Mouse (Mus musculus): ENCODE results near the gene Maml3. TPM values are rescaled to one million over a fixed set of nuclear protein-coding genes. Genes with fewer than 3 reads are reported as not detected.

Maml3 gene
- polyA plus RNA-seq, 1 experiment from 2014 or later, result 8.5 TPM

GRCm38 (mm10) chr3:51821551-51821950 lies 283.3 kb downstream of the Maml3 start:
- no peak overlapping the region for H3K4me3 ChIP-seq (ENCODE audit: low read length)
- no peaks in the 10 kb centered on the region for H3K27me3 ChIP-seq (ENCODE audit: control insufficient read depth, insufficient read depth, low read depth, low read length)
- no peaks in the 10 kb centered on the region for H3K36me3 ChIP-seq (ENCODE audit: control insufficient read depth, insufficient read depth, low read length)
- no peak overlapping the region for H3K4me2 ChIP-seq (ENCODE audit: low read depth, low read length)
- H3K4me1 ChIP-seq (replicated peaks; ENCODE audit: control insufficient read depth, insufficient read depth, low read length), result peaks cover 6% of the 10 kb centered on the region; the same call in 1 of the 2 replicates
- peak; percentile 91 for ATAC-seq (ENCODE audit: low read depth)
- H3K9me3 ChIP-seq (ENCODE audit: control insufficient read depth, low read length), result no peaks in the 10 kb centered on the region
- WGBS, result 35% methylated on average over 10 of the region's 10 CpGs
- no peak overlapping the region for H3K27ac ChIP-seq (ENCODE audit: low read length)
- H3K9ac ChIP-seq (ENCODE audit: low read length), result no peak overlapping the region

GRCm38 (mm10) chr3:51819109-51819508 lies 285.8 kb downstream of the Maml3 start:
- 72% methylated on average over 7 of the region's 7 CpGs for WGBS
- ATAC-seq (ENCODE audit: low read depth), result no peak

DNA sequence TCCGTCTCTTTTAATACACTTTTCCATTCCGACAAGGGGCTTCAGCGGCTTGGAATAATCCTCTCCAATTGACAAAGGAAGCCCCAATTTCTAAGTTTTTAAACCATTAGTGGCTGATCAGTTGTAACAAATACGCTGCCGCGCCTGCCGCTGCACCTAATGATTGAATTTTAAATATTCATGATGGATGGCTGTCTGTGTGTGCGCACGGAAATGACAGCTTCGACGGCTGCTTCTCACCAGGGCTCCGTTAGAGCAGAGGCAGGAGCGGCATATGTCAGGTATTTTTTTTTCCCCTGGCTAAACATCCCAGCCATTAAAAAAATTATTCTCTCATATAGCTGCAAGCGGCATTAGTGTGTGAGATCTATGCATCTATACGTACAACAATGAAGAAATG lies 287.0 kb downstream of the Maml3 start:
- H3K36me3 ChIP-seq (ENCODE audit: control insufficient read depth, insufficient read depth, low read length), result no peaks in the 10 kb centered on the region

More at GRCm38 (mm10) chr3:51819109-51819508, 285.8 kb downstream of the Maml3 start:
- H3K9me3 ChIP-seq (ENCODE audit: control insufficient read depth, low read length), result no peaks in the 10 kb centered on the region
- no peaks in the 10 kb centered on the region for H3K27me3 ChIP-seq (ENCODE audit: control insufficient read depth, insufficient read depth, low read depth, low read length)
- no peaks in the 10 kb centered on the region for H3K36me3 ChIP-seq (ENCODE audit: control insufficient read depth, insufficient read depth, low read length)
- H3K27ac ChIP-seq (ENCODE audit: low read length), result no peak overlapping the region
- H3K9ac ChIP-seq (ENCODE audit: low read length), result no peak overlapping the region
- no peak overlapping the region for H3K4me3 ChIP-seq (ENCODE audit: low read length)
- no peak overlapping the region for H3K4me2 ChIP-seq (ENCODE audit: low read depth, low read length)
- H3K4me1 ChIP-seq (replicated peaks; ENCODE audit: control insufficient read depth, insufficient read depth, low read length), result peaks cover 6% of the 10 kb centered on the region; the same call in 1 of the 2 replicates

DNA sequence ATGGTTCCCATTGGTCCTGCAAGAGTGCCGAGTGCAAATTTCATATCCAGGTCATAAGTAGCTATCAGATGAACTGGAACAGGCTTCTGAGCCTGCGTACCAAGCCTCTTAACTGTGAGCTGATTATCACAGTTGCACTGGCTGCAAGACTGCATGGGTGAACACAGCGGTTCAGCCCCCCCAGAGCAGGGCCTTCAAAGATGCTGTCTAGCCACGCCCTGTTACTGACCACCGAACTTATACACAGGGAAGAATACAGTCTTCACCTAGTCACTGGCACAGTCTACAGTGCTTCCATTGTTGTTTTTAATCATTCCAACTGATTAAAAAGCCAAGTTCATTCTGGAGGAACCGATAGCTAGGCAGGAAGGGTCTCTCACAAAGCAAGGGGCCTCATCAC lies 287.5 kb downstream of the Maml3 start:
- no peak for ATAC-seq (ENCODE audit: low read depth)
- no peak overlapping the region for H3K4me3 ChIP-seq (ENCODE audit: low read length)
- H3K9ac ChIP-seq (ENCODE audit: low read length), result no peak overlapping the region
- H3K27ac ChIP-seq (ENCODE audit: low read length), result no peak overlapping the region
- no peak overlapping the region for H3K4me2 ChIP-seq (ENCODE audit: low read depth, low read length)
- WGBS, result 87% methylated on average over 6 of the region's 6 CpGs
- H3K27me3 ChIP-seq (ENCODE audit: control insufficient read depth, insufficient read depth, low read depth, low read length), result no peaks in the 10 kb centered on the region
- H3K36me3 ChIP-seq (ENCODE audit: control insufficient read depth, insufficient read depth, low read length), result no peaks in the 10 kb centered on the region
- peaks cover 6% of the 10 kb centered on the region; the same call in 1 of the 2 replicates for H3K4me1 ChIP-seq (replicated peaks; ENCODE audit: control insufficient read depth, insufficient read depth, low read length)
- H3K9me3 ChIP-seq (ENCODE audit: control insufficient read depth, low read length), result no peaks in the 10 kb centered on the region

More for the DNA sequence above, 287.0 kb downstream of the Maml3 start:
- Histone ChIP-seq H3K9ac (ENCODE audit: low read length) (no peak overlapping the region), H3K4me3 (ENCODE audit: low read length) (no peak overlapping the region), H3K9me3 (ENCODE audit: control insufficient read depth, low read length) (no peaks in the 10 kb centered on the region), H3K4me1 (replicated peaks; ENCODE audit: control insufficient read depth, insufficient read depth, low read length) (peaks cover 6% of the 10 kb centered on the region; the same call in 1 of the 2 replicates), H3K4me2 (ENCODE audit: low read depth, low read length) (no peak overlapping the region), H3K27me3 (ENCODE audit: control insufficient read depth, insufficient read depth, low read depth, low read length) (no peaks in the 10 kb centered on the region), H3K27ac (ENCODE audit: low read length) (no peak overlapping the region)
- WGBS, result 89% methylated on average over 15 of the region's 15 CpGs
- no peak for ATAC-seq (ENCODE audit: low read depth)

DNA sequence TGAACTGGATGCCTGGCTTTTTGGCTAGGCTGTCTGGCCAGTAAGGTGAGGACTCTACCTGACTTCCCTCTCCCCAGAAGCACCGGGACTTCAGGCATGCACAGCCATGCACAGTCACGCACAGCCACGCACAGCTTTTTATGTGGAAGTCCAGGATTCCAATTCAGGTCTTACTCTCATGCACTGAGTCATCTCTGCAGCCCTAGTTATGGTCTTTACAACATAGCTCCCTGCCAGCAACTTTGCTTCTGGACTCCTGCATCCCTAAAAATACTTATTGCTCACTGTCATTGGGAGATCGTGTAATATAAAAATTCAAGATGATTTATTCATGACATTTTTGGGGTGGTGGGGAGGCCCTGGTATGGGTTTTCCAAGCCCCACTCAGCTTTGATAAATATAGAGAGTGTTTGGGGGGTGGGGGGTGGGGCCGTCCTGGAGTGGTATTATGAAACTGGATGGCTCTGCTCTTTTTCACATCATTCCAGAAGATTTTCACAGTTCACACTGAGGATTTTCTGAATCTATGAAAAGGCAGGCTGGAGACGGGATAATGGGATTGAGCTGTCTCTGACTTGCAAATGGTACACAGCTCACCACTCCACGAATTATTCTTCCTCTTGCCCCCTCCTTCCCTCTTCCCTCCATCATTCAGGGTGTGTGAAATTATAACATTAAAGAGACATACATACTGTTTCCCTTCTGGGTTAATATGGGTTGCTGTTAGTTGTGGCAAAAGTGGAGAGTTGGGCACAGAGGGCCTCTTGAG lies 288.2 kb downstream of the Maml3 start:
- Histone ChIP-seq H3K9ac (ENCODE audit: low read length) (no peak overlapping the region), H3K9me3 (ENCODE audit: control insufficient read depth, low read length) (no peaks in the 10 kb centered on the region), H3K4me2 (ENCODE audit: low read depth, low read length) (no peak overlapping the region), H3K4me3 (ENCODE audit: low read length) (no peak overlapping the region), H3K27ac (ENCODE audit: low read length) (no peak overlapping the region), H3K36me3 (ENCODE audit: control insufficient read depth, insufficient read depth, low read length) (no peaks in the 10 kb centered on the region), H3K4me1 (replicated peaks; ENCODE audit: control insufficient read depth, insufficient read depth, low read length) (peaks cover 6% of the 10 kb centered on the region; the same call in 1 of the 2 replicates), H3K27me3 (ENCODE audit: control insufficient read depth, insufficient read depth, low read depth, low read length) (no peaks in the 10 kb centered on the region)
- WGBS, result 77% methylated on average over 7 of the region's 7 CpGs
- ATAC-seq (ENCODE audit: low read depth), result no peak

- ATAC-seq (ENCODE audit: low read depth), result no peak
- Histone ChIP-seq H3K36me3 (ENCODE audit: control insufficient read depth, insufficient read depth, low read length) (no peaks in the 10 kb centered on the region), H3K4me1 (replicated peaks; ENCODE audit: control insufficient read depth, insufficient read depth, low read length) (no peaks in the 10 kb centered on the region; the same call in 1 of the 2 replicates), H3K4me3 (ENCODE audit: low read length) (no peak overlapping the region), H3K4me2 (ENCODE audit: low read depth, low read length) (no peak overlapping the region), H3K9me3 (ENCODE audit: control insufficient read depth, low read length) (no peaks in the 10 kb centered on the region), H3K9ac (ENCODE audit: low read length) (no peak overlapping the region), H3K27ac (ENCODE audit: low read length) (no peak overlapping the region), H3K27me3 (ENCODE audit: control insufficient read depth, insufficient read depth, low read depth, low read length) (no peaks in the 10 kb centered on the region)
- WGBS, result 73% methylated on average over 4 of the region's 4 CpGs
These were observed 290.8 kb downstream of the Maml3 start for GRCm38 (mm10) chr3:51814073-51814472.

- Histone ChIP-seq H3K4me2 (ENCODE audit: low read depth, low read length) (no peak overlapping the region), H3K36me3 (ENCODE audit: control insufficient read depth, insufficient read depth, low read length) (no peaks in the 10 kb centered on the region), H3K9ac (ENCODE audit: low read length) (no peak overlapping the region), H3K27ac (ENCODE audit: low read length) (no peak overlapping the region), H3K9me3 (ENCODE audit: control insufficient read depth, low read length) (no peaks in the 10 kb centered on the region), H3K4me3 (ENCODE audit: low read length) (no peak overlapping the region), H3K27me3 (ENCODE audit: control insufficient read depth, insufficient read depth, low read depth, low read length) (no peaks in the 10 kb centered on the region), H3K4me1 (replicated peaks; ENCODE audit: control insufficient read depth, insufficient read depth, low read length) (no peaks in the 10 kb centered on the region; the same call in 1 of the 2 replicates)
- no peak for ATAC-seq (ENCODE audit: low read depth)
- 97% methylated on average over 5 of the region's 5 CpGs for WGBS
These were observed 291.7 kb downstream of the Maml3 start for GRCm38 (mm10) chr3:51813186-51813585.

- no peaks in the 10 kb centered on the region for H3K36me3 ChIP-seq (ENCODE audit: control insufficient read depth, insufficient read depth, low read length)
- 65% methylated on average over 7 of the region's 7 CpGs for WGBS
- H3K9me3 ChIP-seq (ENCODE audit: control insufficient read depth, low read length), result no peaks in the 10 kb centered on the region
- no peak for ATAC-seq (ENCODE audit: low read depth)
- H3K9ac ChIP-seq (ENCODE audit: low read length), result no peak overlapping the region
- no peaks in the 10 kb centered on the region; the same call in 1 of the 2 replicates for H3K4me1 ChIP-seq (replicated peaks; ENCODE audit: control insufficient read depth, insufficient read depth, low read length)
- no peak overlapping the region for H3K4me3 ChIP-seq (ENCODE audit: low read length)
- no peak overlapping the region for H3K4me2 ChIP-seq (ENCODE audit: low read depth, low read length)
- H3K27ac ChIP-seq (ENCODE audit: low read length), result no peak overlapping the region
- no peaks in the 10 kb centered on the region for H3K27me3 ChIP-seq (ENCODE audit: control insufficient read depth, insufficient read depth, low read depth, low read length)
These were observed 294.1 kb downstream of the Maml3 start for GRCm38 (mm10) chr3:51810731-51811130.

GRCm38 (mm10) chr3:51809822-51810221 lies 295.1 kb downstream of the Maml3 start:
- H3K9me3 ChIP-seq (ENCODE audit: control insufficient read depth, low read length), result no peaks in the 10 kb centered on the region
- H3K27me3 ChIP-seq (ENCODE audit: control insufficient read depth, insufficient read depth, low read depth, low read length), result no peaks in the 10 kb centered on the region
- ATAC-seq (ENCODE audit: low read depth), result no peak
- 68% methylated on average over 7 of the region's 7 CpGs for WGBS
- no peak overlapping the region for H3K9ac ChIP-seq (ENCODE audit: low read length)
- H3K4me3 ChIP-seq (ENCODE audit: low read length), result no peak overlapping the region
- no peak overlapping the region for H3K4me2 ChIP-seq (ENCODE audit: low read depth, low read length)
- no peak overlapping the region for H3K27ac ChIP-seq (ENCODE audit: low read length)
- H3K4me1 ChIP-seq (replicated peaks; ENCODE audit: control insufficient read depth, insufficient read depth, low read length), result no peaks in the 10 kb centered on the region; the same call in 1 of the 2 replicates
- no peaks in the 10 kb centered on the region for H3K36me3 ChIP-seq (ENCODE audit: control insufficient read depth, insufficient read depth, low read length)

All from lung, embryonic 16.5 days (tissue).